Mouse (Mus musculus) bone marrow, adult 2 months (tissue): ENCODE results near the gene Zfp580. TPM values are rescaled to one million over a fixed set of nuclear protein-coding genes. Genes with fewer than 3 reads are reported as not detected.

Experiments used
- H3K27ac ChIP-seq: fragments of 200-500 bp; 2 replicates; pipeline ENCODE4 v1.5.1; 2012; ENCODE audit warnings: low read depth, mild to moderate bottlenecking, control low read depth, inconsistent platforms, low read length; ENCODE audit not compliant: control insufficient read depth, poor library complexity, insufficient read depth
- H3K4me1 ChIP-seq: fragments of 200-500 bp; 2 replicates; pipeline ENCODE4 v1.6.1; 2011; ENCODE audit warnings: low read length; ENCODE audit not compliant: control insufficient read depth, insufficient read depth
- H3K4me3 ChIP-seq: fragments of 200-500 bp; replicated peaks from 2 replicates; pipeline ENCODE3; 2011; ENCODE audit warnings: mild to moderate bottlenecking, low read depth, low read length, control low read depth; ENCODE audit not compliant: control insufficient read depth
- CTCF ChIP-seq: fragments of 200-500 bp; IDR thresholded peaks from 2 replicates; pipeline ENCODE4 v1.5.1; 2011; ENCODE audit warnings: low read length, control low read depth; ENCODE audit not compliant: control insufficient read depth, insufficient read depth
- POLR2A ChIP-seq: fragments of 200-500 bp; IDR thresholded peaks from 2 replicates; pipeline ENCODE4 v1.6.1; 2011; ENCODE audit warnings: low read depth, mild to moderate bottlenecking, control low read depth, low read length, borderline replicate concordance; ENCODE audit not compliant: control insufficient read depth
- WGBS: fragments of 180-500 bp; shearing (Covaris S2); methylation state at CpG from one replicate; pipeline ENCODE4 v1.1.7; 2018; 5-methylcytosine and 5-hydroxymethylcytosine counted together
- polyA plus RNA-seq: library from polyadenylated mRNA; stranded (reverse); fragments of >200 nt; gene quantifications from 2 replicates; pipeline ENCODE4 v1.2.4, GENCODE M21; 2011; ENCODE audit warnings: low replicate concordance; ENCODE audit not compliant: missing spikeins, insufficient read depth, insufficient read length

The Zfp580 gene
- polyA plus RNA-seq, 1 experiment, result 4.6 TPM

DNA sequence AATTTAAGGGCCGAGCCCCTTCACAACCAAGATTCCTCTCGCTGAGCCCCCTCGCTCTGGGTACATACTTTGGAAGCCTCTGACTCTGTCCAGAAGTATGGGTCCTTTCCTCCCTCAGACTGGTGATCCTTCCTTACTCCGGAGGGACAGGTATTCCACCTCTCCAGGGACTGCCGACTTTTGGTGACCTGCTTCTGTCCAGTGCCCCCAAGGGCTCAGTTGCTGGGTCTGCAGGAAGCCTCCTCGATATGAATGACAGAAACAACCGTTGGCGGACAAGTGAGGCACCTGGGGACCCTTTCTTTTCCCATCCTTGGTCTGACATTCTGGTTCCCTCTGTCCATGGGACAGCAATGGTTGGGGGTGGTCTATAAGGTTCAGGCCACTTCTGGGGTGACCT, 6.0 kb downstream of the Zfp580 start:
- Histone ChIP-seq H3K27ac (no peak overlapping the region), H3K4me3 (no peak overlapping the region), H3K4me1 (no peaks in the 10 kb centered on the region)
- 50% methylated on average over 8 of the region's 8 CpGs for WGBS
- TF ChIP-seq CTCF (no peak), POLR2A (no peak)

GRCm38 (mm10) chr7:5057804-5058203, 6.5 kb downstream of the Zfp580 start:
- H3K4me1 ChIP-seq, result no peaks in the 10 kb centered on the region
- TF ChIP-seq POLR2A (no peak), CTCF (peak; percentile 47; the same call in 1 of the 2 replicates)

DNA sequence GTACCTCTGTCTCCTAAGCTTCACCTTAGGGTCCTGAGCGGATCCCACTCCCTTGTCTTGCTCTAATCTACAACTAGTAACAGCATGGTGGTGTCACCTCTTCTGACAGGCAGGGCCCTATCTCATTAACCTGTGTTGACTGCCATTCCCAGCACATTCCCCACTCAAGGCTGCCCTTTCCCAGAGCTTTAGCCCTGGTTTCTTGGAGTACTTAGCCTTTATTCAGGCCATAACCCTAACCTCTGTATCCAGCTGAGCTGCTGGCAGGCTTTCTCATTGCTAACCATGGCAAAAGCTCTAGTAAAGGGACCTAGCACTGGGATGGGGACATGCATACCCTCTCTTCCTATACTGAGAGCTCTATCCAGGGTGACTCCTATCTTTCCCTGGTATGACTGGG, 7.3 kb downstream of the Zfp580 start:
- H3K4me3 ChIP-seq, result no peak overlapping the region
- H3K4me1 ChIP-seq, result no peaks in the 10 kb centered on the region
- no peak overlapping the region for H3K27ac ChIP-seq
- 86% methylated on average over 1 of the region's 1 CpGs for WGBS
- no peak for TF ChIP-seq CTCF

More at GRCm38 (mm10) chr7:5057804-5058203, 6.5 kb downstream of the Zfp580 start:
- WGBS, result 29% methylated on average over 11 of the region's 11 CpGs
- Histone ChIP-seq H3K27ac (no peak overlapping the region), H3K4me3 (no peak overlapping the region)

DNA sequence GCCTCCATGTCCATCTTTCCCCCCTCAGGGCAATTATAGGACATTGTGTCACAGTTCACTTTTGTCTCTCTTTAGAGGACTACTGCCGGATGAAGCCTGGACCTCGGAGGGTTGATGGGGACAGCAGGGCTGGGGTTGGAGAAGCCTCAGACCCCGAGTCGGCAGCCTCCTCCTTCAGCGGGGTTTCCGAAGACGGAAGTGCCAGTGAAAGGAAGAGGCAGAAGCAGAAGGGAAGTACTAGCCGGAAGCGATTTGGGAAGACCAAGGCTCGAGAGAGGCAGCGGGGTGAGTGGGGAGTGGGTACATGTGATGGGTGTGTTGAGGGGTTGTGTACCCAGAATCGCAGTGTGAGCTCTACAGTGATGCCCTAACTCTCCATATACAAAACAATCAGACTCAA, 8.1 kb downstream of the Zfp580 start:
- Histone ChIP-seq H3K4me3 (no peak overlapping the region), H3K27ac (no peak overlapping the region), H3K4me1 (no peaks in the 10 kb centered on the region; the same call in 1 of the 2 replicates)
- TF ChIP-seq CTCF, result no peak
- no peak for TF ChIP-seq POLR2A
- 82% methylated on average over 12 of the region's 12 CpGs for WGBS

DNA sequence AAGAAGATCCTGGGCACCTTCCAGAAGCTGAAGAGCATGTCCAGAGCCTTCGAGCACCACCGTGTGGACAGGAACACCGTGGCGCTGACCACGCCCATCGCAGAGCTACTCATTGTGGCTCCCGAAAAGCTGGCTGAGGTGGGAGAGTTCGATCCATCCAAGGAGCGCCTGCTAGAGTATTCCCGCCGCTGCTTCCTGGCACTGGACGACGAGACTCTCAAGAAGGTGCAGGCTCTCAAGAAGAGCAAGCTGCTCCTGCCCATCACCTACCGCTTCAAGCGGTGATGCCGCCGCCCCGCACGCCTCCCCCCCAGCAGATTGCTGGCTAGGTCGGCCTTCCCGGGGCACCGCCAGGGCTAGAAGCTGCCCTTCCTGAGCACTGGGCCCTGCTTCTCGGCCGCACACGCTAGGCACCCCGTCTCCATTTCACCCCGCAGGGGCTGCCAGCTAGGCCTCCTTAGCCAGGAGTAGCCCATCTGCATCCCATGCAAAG, 8.9 kb downstream of the Zfp580 start:
- no peak for TF ChIP-seq POLR2A
- TF ChIP-seq CTCF, result peak; percentile 91
- no peaks in the 10 kb centered on the region; the same call in 1 of the 2 replicates for H3K4me1 ChIP-seq
- 0 out of 2 replicates have a peak overlapping the region, but pooled peaks have one; percentile 8 for H3K27ac ChIP-seq
- 2% methylated on average over 27 of the region's 27 CpGs for WGBS
- peak overlapping the region; percentile 54 for H3K4me3 ChIP-seq

- Histone ChIP-seq H3K4me3 (peak overlapping the region; percentile 91), H3K4me1 (no peaks in the 10 kb centered on the region; the same call in 1 of the 2 replicates), H3K27ac (peak overlapping the region; percentile 98)
- WGBS, result under 1% methylated on average over 60 of the region's 60 CpGs
- TF ChIP-seq CTCF (peak; percentile 78), POLR2A (peak; percentile 47; the same call in 1 of the 2 replicates)
Measured at GRCm38 (mm10) chr7:5060944-5061773, 9.8 kb downstream of the Zfp580 start.

DNA sequence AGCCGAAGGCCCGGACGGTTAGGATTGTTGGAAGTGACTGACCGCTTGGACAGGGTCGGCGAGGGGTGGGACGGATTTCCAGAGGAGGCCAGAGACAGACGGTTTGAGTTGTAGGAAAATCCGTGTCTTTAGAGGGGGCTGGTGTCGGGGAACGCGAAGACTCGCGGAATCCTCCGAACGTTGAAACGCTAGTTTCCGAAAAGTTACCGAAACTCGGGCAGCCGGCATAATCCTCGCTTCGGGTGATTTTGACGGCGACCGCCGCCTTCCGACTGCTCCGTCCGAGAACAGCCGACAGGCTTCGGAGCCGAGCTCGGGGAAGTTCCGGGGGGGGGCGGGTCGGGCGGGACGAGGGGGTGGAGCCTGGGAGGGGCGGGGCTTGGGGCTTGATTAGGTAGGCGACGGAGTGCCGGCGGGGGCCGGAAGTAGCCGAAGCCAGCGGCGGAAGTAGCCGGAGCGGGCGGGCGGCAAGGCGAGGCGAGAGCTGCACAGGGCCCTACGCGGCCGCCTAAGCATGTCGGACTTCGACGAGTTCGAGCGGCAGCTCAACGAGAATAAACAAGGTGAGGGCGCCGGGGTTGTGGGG, 10.5 kb downstream of the Zfp580 start, which contains the start of gene U2af2:
TSS of gene U2af2 (plus strand) at position 370 of the 586 bp plus-strand sequence.
- TF ChIP-seq CTCF (no peak), POLR2A (peak; percentile 72; the same call in 1 of the 2 replicates)
- Histone ChIP-seq H3K4me3 (peak within 1 kb of the TSS; percentile 91), H3K4me1 (no peaks in the 10 kb centered on the region; the same call in 1 of the 2 replicates), H3K27ac (peak within 1 kb of the TSS; percentile 98)
- under 1% methylated on average over 63 of the region's 65 CpGs for WGBS

- TF ChIP-seq CTCF (no peak), POLR2A (no peak)
- peak overlapping the region; percentile 79 for H3K4me3 ChIP-seq
- H3K27ac ChIP-seq, result peak overlapping the region; percentile 91
- 1% methylated on average over 51 of the region's 51 CpGs for WGBS
- H3K4me1 ChIP-seq, result no peaks in the 10 kb centered on the region; the same call in 1 of the 2 replicates
Measured at GRCm38 (mm10) chr7:5062360-5063001, 11.1 kb downstream of the Zfp580 start.
